Mouse (Mus musculus): ENCODE results near the gene Laptm5.

Gene Laptm5

GRCm38 (mm10) chr4:130921986-130922385 lies 9.1 kb downstream of the Laptm5 start:
- DNase-seq = no peak

- no peak for DNase-seq
Measured at GRCm38 (mm10) chr4:130926274-130926673, 13.3 kb downstream of the Laptm5 start.

GRCm38 (mm10) chr4:130927821-130928220 lies 14.9 kb downstream of the Laptm5 start:
- DNase-seq = no peak

- no peak for DNase-seq
Measured at GRCm38 (mm10) chr4:130942644-130943043, 29.7 kb downstream of the Laptm5 start.

- no peak for DNase-seq
Measured at GRCm38 (mm10) chr4:130944112-130944511, 31.2 kb downstream of the Laptm5 start, which contains the start of gene Matn1. Gene Matn1, plus strand, starts transcription at chr4:130944385.

- no peak for DNase-seq
Measured at GRCm38 (mm10) chr4:130944779-130945178, 31.9 kb downstream of the Laptm5 start.

- DNase-seq = no peak
Measured at GRCm38 (mm10) chr4:130947094-130947647, 34.2 kb downstream of the Laptm5 start.

GRCm38 (mm10) chr4:130949821-130950384 lies 37.0 kb downstream of the Laptm5 start:
- DNase-seq = no peak

GRCm38 (mm10) chr4:130952531-130952930 lies 39.6 kb downstream of the Laptm5 start:
- no peak for DNase-seq

GRCm38 (mm10) chr4:130957156-130957555 lies 44.2 kb downstream of the Laptm5 start:
- DNase-seq = no peak

- no peak for DNase-seq
Measured at GRCm38 (mm10) chr4:130958812-130959211, 45.9 kb downstream of the Laptm5 start.

- DNase-seq = no peak
Measured at GRCm38 (mm10) chr4:130959678-130960077, 46.8 kb downstream of the Laptm5 start.

- peak; percentile 40 for DNase-seq
Measured at GRCm38 (mm10) chr4:130960118-130960734, 47.3 kb downstream of the Laptm5 start.

- DNase-seq = no peak
Measured at GRCm38 (mm10) chr4:130971278-130971677, 58.4 kb downstream of the Laptm5 start.

- DNase-seq = no peak
Measured at GRCm38 (mm10) chr4:130972421-130972829, 59.5 kb downstream of the Laptm5 start.

- DNase-seq = no peak
Measured at GRCm38 (mm10) chr4:130973332-130974263, 60.7 kb downstream of the Laptm5 start.

GRCm38 (mm10) chr4:130978981-130979380 lies 66.1 kb downstream of the Laptm5 start:
- DNase-seq = no peak

- no peak for DNase-seq
Measured at GRCm38 (mm10) chr4:130984416-130985182, 71.7 kb downstream of the Laptm5 start.
